Mouse (Mus musculus) lung, postnatal 0 days (tissue): Measurements from ENCODE around the gene Wnt7a. TPM values are rescaled to one million over a fixed set of nuclear protein-coding genes. Genes with fewer than 3 reads are reported as not detected.

Source experiments
- ATAC-seq: fragments of 200-750 bp; cut with Nextera tagmentation; 2 replicates; pipeline ENCODE4 v1.8.0; 2017; ENCODE audit warnings: moderate library complexity
- DNase-seq: peaks from one replicate; pipeline ENCODE4 v3.0.0-alpha.2; 2016; ENCODE audit warnings: low spot score
- H3K27ac ChIP-seq: fragments of 300-500 bp; sonication (generic); 2 replicates; pipeline ENCODE4 v1.5.1; 2014; ENCODE audit warnings: antibody characterized with exemption, mild to moderate bottlenecking, low read length, mixed read lengths
- H3K27me3 ChIP-seq: fragments of 300-500 bp; sonication (generic); replicated peaks from 2 replicates; pipeline ENCODE4 v1.6.1; 2014; ENCODE audit warnings: low read length, mixed read lengths; ENCODE audit not compliant: insufficient read depth
- H3K36me3 ChIP-seq: fragments of 300-500 bp; sonication (generic); 2 replicates; pipeline ENCODE4 v1.6.1; 2014; ENCODE audit warnings: low read length, mixed read lengths; ENCODE audit not compliant: insufficient read depth
- H3K4me1 ChIP-seq: fragments of 300-500 bp; sonication (generic); 2 replicates; pipeline ENCODE4 v1.6.1; 2014; ENCODE audit warnings: antibody characterized with exemption, low read depth, low read length, mixed read lengths; ENCODE audit not compliant: insufficient read depth
- H3K4me2 ChIP-seq: fragments of 300-500 bp; sonication (generic); replicated peaks from 2 replicates; pipeline ENCODE4 v1.6.1; 2014; ENCODE audit warnings: low read depth, mild to moderate bottlenecking, low read length, moderate library complexity, mixed read lengths
- H3K4me3 ChIP-seq: fragments of 300-500 bp; sonication (generic); 2 replicates; pipeline ENCODE4 v1.5.1; 2014; ENCODE audit warnings: low read depth, low read length
- H3K9ac ChIP-seq: fragments of 300-500 bp; sonication (generic); replicated peaks from 2 replicates; pipeline ENCODE4 v1.6.1; 2014; ENCODE audit warnings: low read depth, mild to moderate bottlenecking
- H3K9me3 ChIP-seq: fragments of 300-500 bp; sonication (generic); 2 replicates; pipeline ENCODE4 v1.6.1; 2016; ENCODE audit warnings: low read length, mixed read lengths
- CTCF ChIP-seq: IDR thresholded peaks from 2 replicates; pipeline ENCODE4 v1.5.1; 2016; ENCODE audit warnings: antibody characterized with exemption, mild to moderate bottlenecking
- EP300 ChIP-seq: IDR thresholded peaks from 2 replicates; pipeline ENCODE4 v1.6.1; 2016; ENCODE audit warnings: antibody characterized with exemption, mild to moderate bottlenecking, control low read depth
- WGBS: fragments of 180-500 bp; shearing (Covaris S2); extraction: QIAGEN DNeasy Blood & Tissue Kit; methylation state at CpG from one replicate; pipeline ENCODE4 v1.1.7; 2014; 5-methylcytosine and 5-hydroxymethylcytosine counted together
- polyA plus RNA-seq: library from polyadenylated mRNA; unstranded; fragments of >200 nt; fragmentation: Nextera tagmentation; extraction: Ambion mirVana; gene quantifications from 2 replicates; pipeline ENCODE4 v1.2.1, GENCODE M21; 2015

Wnt7a gene
- polyA plus RNA-seq, 1 experiment from 2014 or later: 7.8 TPM

DNA sequence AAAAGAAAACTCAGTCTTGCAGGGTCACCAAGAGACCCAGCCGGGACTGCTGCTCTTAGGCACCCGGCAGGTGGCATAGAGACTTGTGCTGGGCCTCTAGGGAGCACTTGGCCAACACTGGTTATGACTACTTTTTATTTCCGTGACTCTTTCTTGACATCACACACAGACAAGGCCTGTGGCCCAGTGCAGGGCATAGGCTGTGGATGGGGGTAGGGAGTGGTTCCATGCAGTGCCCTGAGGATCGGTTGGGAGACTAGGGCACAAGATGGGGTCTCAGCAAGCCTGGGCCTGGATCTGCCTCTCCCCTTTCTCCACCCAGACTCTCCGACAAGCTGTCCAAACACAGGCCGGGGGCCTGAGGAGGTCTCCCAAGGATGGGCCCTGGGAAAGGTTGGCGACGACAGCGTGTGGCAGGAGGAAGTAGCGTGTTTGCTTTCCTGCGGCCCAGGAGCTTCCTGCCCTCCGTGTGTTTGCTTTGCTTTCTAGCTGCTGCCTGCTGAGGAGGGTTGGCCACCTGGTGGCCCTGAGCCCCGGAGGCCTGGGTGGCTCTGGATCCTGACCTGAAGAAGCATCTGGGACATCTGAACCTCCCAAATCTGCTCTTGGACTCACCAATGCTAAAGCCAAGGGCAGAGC, 53.8 kb downstream of the Wnt7a start:
- Histone ChIP-seq H3K9me3 (no peaks in the 10 kb centered on the region), H3K36me3 (no peaks in the 10 kb centered on the region), H3K9ac (no peak overlapping the region), H3K4me3 (no peak overlapping the region), H3K27ac (no peak overlapping the region), H3K4me1 (no peaks in the 10 kb centered on the region), H3K4me2 (no peak overlapping the region), H3K27me3 (no peaks in the 10 kb centered on the region)
- ATAC-seq (no peak), DNase-seq (no peak)
- TF ChIP-seq CTCF (peak; percentile 19), EP300 (no peak)
- 29% methylated on average over 12 of the region's 13 CpGs for WGBS

DNA sequence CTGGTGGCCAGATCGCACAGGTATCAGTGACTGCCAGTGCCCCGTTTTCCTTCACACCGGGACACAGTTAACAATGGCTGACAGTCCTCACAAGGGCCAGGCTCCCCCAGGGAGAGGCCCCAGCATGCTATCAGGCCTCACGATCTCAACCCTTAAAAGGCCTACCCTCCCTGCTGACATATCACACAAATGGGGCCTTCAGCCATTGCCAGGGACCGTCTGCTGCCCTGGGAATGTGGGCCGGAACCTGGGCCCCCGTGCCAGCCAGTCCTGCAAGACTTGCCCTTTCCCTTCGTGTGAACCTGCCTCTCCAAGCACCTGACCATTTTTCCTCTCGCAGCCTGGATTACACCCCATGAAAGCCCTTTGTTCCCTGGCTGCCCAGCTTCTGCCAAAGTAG, 61.5 kb downstream of the Wnt7a start:
- no peaks in the 10 kb centered on the region for H3K9me3 ChIP-seq
- no peaks in the 10 kb centered on the region for H3K27me3 ChIP-seq
- ATAC-seq: no peak

DNA sequence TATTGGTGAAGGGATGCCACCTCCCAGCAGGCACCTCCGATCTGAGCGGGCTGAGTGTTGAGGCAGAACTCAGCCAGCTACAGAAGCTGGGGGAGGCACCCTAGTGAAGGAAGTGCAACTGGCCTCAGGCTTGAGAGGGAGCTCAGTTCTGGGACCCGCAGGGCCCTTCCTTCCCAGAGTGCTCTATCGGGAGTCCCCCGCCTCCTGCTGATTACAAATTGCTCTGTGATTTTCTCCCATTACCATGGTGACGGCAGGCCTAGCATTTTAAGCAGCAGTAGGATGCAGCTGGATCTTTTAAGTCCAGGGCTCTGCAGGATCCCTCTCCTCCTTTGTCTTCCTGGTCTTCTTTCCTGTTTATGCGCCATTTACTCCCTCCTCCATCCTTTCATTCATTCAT, 63.4 kb downstream of the Wnt7a start:
- Histone ChIP-seq H3K9ac (no peak overlapping the region), H3K36me3 (no peaks in the 10 kb centered on the region), H3K27me3 (no peaks in the 10 kb centered on the region), H3K4me3 (no peak overlapping the region), H3K9me3 (no peaks in the 10 kb centered on the region), H3K4me2 (no peak overlapping the region), H3K27ac (no peak overlapping the region), H3K4me1 (no peaks in the 10 kb centered on the region)
- TF ChIP-seq EP300 (no peak), CTCF (no peak)
- no peak for ATAC-seq
- no peak for DNase-seq
- 33% methylated on average over 7 of the region's 7 CpGs for WGBS

More for the DNA sequence above, 61.5 kb downstream of the Wnt7a start:
- no peaks in the 10 kb centered on the region for H3K36me3 ChIP-seq
- TF ChIP-seq EP300 (no peak), CTCF (no peak)
- no peak overlapping the region for H3K4me2 ChIP-seq
- H3K27ac ChIP-seq: no peak overlapping the region
- H3K9ac ChIP-seq: no peak overlapping the region
- no peak for DNase-seq
- 35% methylated on average over 9 of the region's 9 CpGs for WGBS
- H3K4me1 ChIP-seq: no peaks in the 10 kb centered on the region
- H3K4me3 ChIP-seq: no peak overlapping the region

DNA sequence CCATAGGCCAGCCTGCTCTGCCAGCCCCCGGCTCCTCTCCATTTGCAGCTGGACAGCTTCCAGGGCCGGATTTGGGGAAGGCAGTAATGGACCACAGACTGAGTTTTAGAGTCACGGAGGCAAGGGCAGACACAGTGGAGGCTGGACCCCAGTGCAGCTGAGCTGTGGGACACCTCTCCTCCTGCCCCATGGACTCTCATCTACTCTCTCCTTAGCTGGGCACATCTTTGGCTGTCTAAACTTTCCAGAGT, 64.3 kb downstream of the Wnt7a start:
- TF ChIP-seq EP300 (no peak), CTCF (no peak)
- no peak overlapping the region for H3K4me3 ChIP-seq

DNA sequence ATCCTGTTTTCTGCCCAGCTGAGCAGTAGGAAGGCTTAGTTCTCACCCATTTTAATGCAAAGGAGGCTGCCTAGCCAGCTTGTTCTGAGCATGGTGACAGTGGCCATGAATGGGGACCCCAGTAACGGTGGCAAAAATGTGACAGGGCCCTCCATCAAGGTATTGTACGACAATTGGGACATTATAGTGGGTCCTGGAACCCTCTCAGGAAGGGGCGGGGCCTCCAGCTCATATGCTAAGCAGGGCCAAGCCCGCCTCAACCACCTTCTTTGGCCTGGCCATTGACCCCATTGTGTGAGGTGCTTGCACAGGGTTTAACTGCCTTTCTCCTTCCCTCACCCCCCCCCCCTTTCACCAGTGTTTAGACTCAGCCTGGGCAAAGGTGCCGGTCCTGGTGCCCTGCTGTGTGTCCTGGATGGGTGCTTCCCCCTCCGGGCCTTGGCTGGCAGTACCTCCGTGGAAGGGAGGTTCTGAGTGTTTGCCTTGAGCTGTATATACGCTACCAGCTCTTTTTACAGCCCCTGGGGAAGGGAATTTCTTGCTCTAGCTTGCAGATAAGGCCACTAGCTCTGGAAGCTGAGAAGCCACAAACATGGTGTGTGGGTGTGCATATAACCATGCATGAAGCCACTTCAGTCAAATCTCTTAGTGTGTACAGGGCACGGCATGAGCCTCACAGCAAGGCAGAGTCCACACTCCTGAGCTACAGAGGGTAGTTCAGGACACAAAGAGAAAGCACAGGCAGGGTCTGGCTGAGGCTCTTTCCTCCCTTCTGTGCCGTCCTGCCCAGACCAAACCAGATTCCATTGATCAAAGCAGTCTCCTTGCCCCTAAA, 64.9 kb downstream of the Wnt7a start:
- Histone ChIP-seq H3K4me3 (no peak overlapping the region), H3K36me3 (no peaks in the 10 kb centered on the region), H3K4me2 (no peak overlapping the region), H3K9me3 (no peaks in the 10 kb centered on the region), H3K27me3 (no peaks in the 10 kb centered on the region), H3K9ac (no peak overlapping the region), H3K4me1 (no peaks in the 10 kb centered on the region), H3K27ac (no peak overlapping the region)
- 44% methylated on average over 10 of the region's 10 CpGs for WGBS
- ATAC-seq (no peak), DNase-seq (no peak)
- no peak for TF ChIP-seq CTCF
- no peak for TF ChIP-seq EP300

More for the DNA sequence above, 64.3 kb downstream of the Wnt7a start:
- WGBS: 45% methylated on average over 3 of the region's 3 CpGs
- Histone ChIP-seq H3K9ac (no peak overlapping the region), H3K27ac (no peak overlapping the region), H3K9me3 (no peaks in the 10 kb centered on the region), H3K27me3 (no peaks in the 10 kb centered on the region), H3K36me3 (no peaks in the 10 kb centered on the region), H3K4me1 (no peaks in the 10 kb centered on the region), H3K4me2 (no peak overlapping the region)
- no peak for DNase-seq
- no peak for ATAC-seq

DNA sequence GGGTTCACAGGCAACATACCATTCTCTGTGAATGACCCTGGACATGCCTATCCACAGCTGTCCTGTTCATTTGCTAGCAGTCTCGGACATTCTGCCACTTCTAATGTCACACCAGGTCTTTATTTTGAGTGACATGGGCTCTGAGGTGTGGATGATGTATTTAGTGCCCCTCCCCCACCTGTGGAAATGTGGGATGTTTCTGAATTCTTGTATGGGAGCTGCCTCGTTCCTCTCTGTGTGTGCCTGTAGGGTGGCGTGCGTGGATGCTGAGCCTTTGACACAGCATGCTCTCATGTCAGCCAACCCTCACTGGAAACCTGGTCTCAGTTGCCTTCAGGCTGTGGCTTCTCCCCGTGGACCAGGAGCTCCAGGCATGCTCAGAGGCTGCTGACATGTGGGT, 66.1 kb downstream of the Wnt7a start:
- Histone ChIP-seq H3K27ac (no peak overlapping the region), H3K36me3 (no peaks in the 10 kb centered on the region), H3K4me2 (no peak overlapping the region), H3K9me3 (no peaks in the 10 kb centered on the region), H3K9ac (no peak overlapping the region), H3K4me3 (no peak overlapping the region), H3K27me3 (no peaks in the 10 kb centered on the region), H3K4me1 (no peaks in the 10 kb centered on the region)
- no peak for DNase-seq
- 67% methylated on average over 5 of the region's 5 CpGs for WGBS
- no peak for ATAC-seq
- no peak for TF ChIP-seq EP300
- no peak for TF ChIP-seq CTCF
